Mouse (Mus musculus) heart, postnatal 25 days (tissue): ENCODE results near the gene Ciart. TPM values are rescaled to one million over a fixed set of nuclear protein-coding genes. Genes with fewer than 3 reads are reported as not detected.

ENCODE experiments used
- total RNA-seq, 2 experiments: library from RNA; stranded (reverse); gene quantifications; 2 replicates each; pipeline ENCODE4 v1.2.3; 2021

Ciart gene
- total RNA-seq, 2 experiments from 2014 or later, result 2.1 to 12.9 TPM

Other genes with a start within 250 kb of the Ciart start
- 100 to 1,000 TPM; 128 to 152 TPM for gene Mcl1, start 223.5 kb downstream of the Ciart start, total RNA-seq
- 10 to 100 TPM; 52.6 to 64.6 TPM for gene Adamtsl4, start 194.3 kb downstream of the Ciart start, total RNA-seq
- gene Ecm1, start 142.7 kb downstream of the Ciart start, total RNA-seq, result 10 to 100 TPM; 52.1 to 60.8 TPM
- 10 to 100 TPM; 46.6 to 49.4 TPM for gene Tars2, start 122.0 kb downstream of the Ciart start, total RNA-seq
- gene Rprd2, start 63.4 kb downstream of the Ciart start, total RNA-seq, result 10 to 100 TPM; 40.4 to 46.1 TPM
- gene Prpf3, start 26.4 kb downstream of the Ciart start, total RNA-seq, result 10 to 100 TPM; 21.1 to 23.1 TPM
- 100 to 1,000 TPM; 315 to 318 TPM for gene Mrps21, start 10.7 kb downstream of the Ciart start, total RNA-seq
- 10 to 100 TPM in 1 of 2 experiments, 1 to 10 TPM in 1; 7.2 to 13.9 TPM for gene BC028528, start 9.8 kb upstream of the Ciart start, total RNA-seq
- gene Aph1a, start 11.7 kb upstream of the Ciart start, total RNA-seq, result 100 to 1,000 TPM; 110 to 120 TPM
- gene Car14, start 22.4 kb upstream of the Ciart start, total RNA-seq, result 100 to 1,000 TPM; 171 to 175 TPM
- 10 to 100 TPM; 74.2 to 92.2 TPM for gene Anp32e, start 47.0 kb upstream of the Ciart start, total RNA-seq
- gene Plekho1, start 113.8 kb upstream of the Ciart start, total RNA-seq, result 10 to 100 TPM; 76.4 to 89.1 TPM
- 10 to 100 TPM; 20.5 to 26.0 TPM for gene Vps45, start 176.2 kb upstream of the Ciart start, total RNA-seq
- 10 to 100 TPM; 52.2 to 54.5 TPM for gene Otud7b, start 222.3 kb upstream of the Ciart start, total RNA-seq